Mouse (Mus musculus) myocyte (in vitro differentiated cells): ENCODE measurements around the gene Cfc1.

Experiments used
- CEBPB ChIP-seq: IDR thresholded peaks from 2 replicates; pipeline ENCODE4 v1.6.1; 2011; ENCODE audit warnings: mild to moderate bottlenecking, moderate library complexity; ENCODE audit not compliant: poor library complexity, insufficient read depth, severe bottlenecking
- MAX ChIP-seq: IDR thresholded peaks from one replicate; pipeline ENCODE4 v1.6.1; 2011; ENCODE audit warnings: low read depth, mild to moderate bottlenecking, control low read depth
- MYOG ChIP-seq, 3 experiments: IDR thresholded peaks; one replicate each; pipeline ENCODE4 v1.6.1; 2011; ENCODE audit warnings: control low read depth in 2 of 3, low read depth in 2 of 3, mild to moderate bottlenecking in 2 of 3; ENCODE audit not compliant: insufficient read length in 2 of 3, control insufficient read depth in 1 of 3, insufficient read depth in 1 of 3
- POLR2A ChIP-seq: IDR thresholded peaks from one replicate; pipeline ENCODE4 v1.6.1; 2011; ENCODE audit warnings: low read depth, mild to moderate bottlenecking, control low read depth, moderate library complexity; ENCODE audit not compliant: insufficient read length
- POLR2AphosphoS2 ChIP-seq: IDR thresholded peaks from one replicate; pipeline ENCODE4 v1.6.1; 2011; ENCODE audit warnings: low read depth, control low read depth; ENCODE audit not compliant: insufficient read length
- SRF ChIP-seq: IDR thresholded peaks from one replicate; pipeline ENCODE4 v1.6.1; 2011; ENCODE audit warnings: low read depth; ENCODE audit not compliant: control insufficient read depth, insufficient read length
- USF1 ChIP-seq: IDR thresholded peaks from one replicate; pipeline ENCODE4 v1.6.1; 2011; ENCODE audit warnings: low read depth, mild to moderate bottlenecking, control low read depth, moderate library complexity

- TF ChIP-seq POLR2A (no peak), CEBPB (no peak), SRF (no peak), USF1 (no peak), MAX (no peak), MYOG (IDR thresholded peaks at IDR 0.05; ENCODE audit: control insufficient read depth in 1 of 3, insufficient read depth in 1 of 3, insufficient read length in 2 of 3, low read depth in 2 of 3) (no peak), POLR2AphosphoS2 (no peak)
These were observed 18.2 kb downstream of the Cfc1 start for GRCm38 (mm10) chr1:34553690-34554089.
